Mouse (Mus musculus) bone marrow, adult 2 months (tissue): ENCODE measurements around the gene Pafah1b1. TPM values are rescaled to one million over a fixed set of nuclear protein-coding genes. Genes with fewer than 3 reads are reported as not detected.

ENCODE experiments used
- H3K27ac ChIP-seq: fragments of 200-500 bp; 2 replicates; pipeline ENCODE4 v1.5.1; 2012; ENCODE audit warnings: low read depth, mild to moderate bottlenecking, control low read depth, inconsistent platforms, low read length; ENCODE audit not compliant: control insufficient read depth, poor library complexity, insufficient read depth
- H3K4me1 ChIP-seq: fragments of 200-500 bp; 2 replicates; pipeline ENCODE4 v1.6.1; 2011; ENCODE audit warnings: low read length; ENCODE audit not compliant: control insufficient read depth, insufficient read depth
- H3K4me3 ChIP-seq: fragments of 200-500 bp; replicated peaks from 2 replicates; pipeline ENCODE3; 2011; ENCODE audit warnings: mild to moderate bottlenecking, low read depth, low read length, control low read depth; ENCODE audit not compliant: control insufficient read depth
- CTCF ChIP-seq: fragments of 200-500 bp; IDR thresholded peaks from 2 replicates; pipeline ENCODE4 v1.5.1; 2011; ENCODE audit warnings: low read length, control low read depth; ENCODE audit not compliant: control insufficient read depth, insufficient read depth
- POLR2A ChIP-seq: fragments of 200-500 bp; IDR thresholded peaks from 2 replicates; pipeline ENCODE4 v1.6.1; 2011; ENCODE audit warnings: low read depth, mild to moderate bottlenecking, control low read depth, low read length, borderline replicate concordance; ENCODE audit not compliant: control insufficient read depth
- WGBS: fragments of 180-500 bp; shearing (Covaris S2); methylation state at CpG from one replicate; pipeline ENCODE4 v1.1.7; 2018; 5-methylcytosine and 5-hydroxymethylcytosine counted together
- polyA plus RNA-seq: library from polyadenylated mRNA; stranded (reverse); fragments of >200 nt; gene quantifications from 2 replicates; pipeline ENCODE4 v1.2.4, GENCODE M21; 2011; ENCODE audit warnings: low replicate concordance; ENCODE audit not compliant: missing spikeins, insufficient read depth, insufficient read length

The Pafah1b1 gene
- polyA plus RNA-seq, 1 experiment: 33.6 TPM

DNA sequence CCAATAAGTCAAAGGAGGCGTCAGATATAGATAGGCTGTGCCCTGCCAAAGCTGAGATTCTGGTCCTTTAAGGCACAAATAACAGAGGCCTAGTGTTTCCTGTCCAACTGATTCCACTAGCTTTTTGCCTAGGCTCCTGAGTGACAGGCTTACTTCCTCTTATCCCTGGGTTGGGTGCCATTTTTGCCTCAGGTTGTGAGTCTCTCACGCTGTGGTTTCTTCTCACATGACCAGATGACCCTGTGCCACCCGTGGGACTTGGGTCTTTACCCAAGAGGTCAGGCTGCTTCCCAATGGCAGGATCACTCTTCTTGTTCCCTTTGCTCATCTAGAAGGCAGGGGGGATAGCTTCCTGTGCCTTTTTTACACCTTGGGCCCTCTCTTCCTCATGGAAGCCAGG, 60.2 kb downstream of the Pafah1b1 start:
- no peak overlapping the region for H3K4me3 ChIP-seq
- no peaks in the 10 kb centered on the region for H3K4me1 ChIP-seq
- no peak overlapping the region for H3K27ac ChIP-seq
- whole genome bisulfite sequencing: 34% methylated on average over 3 of the region's 3 CpGs
- TF ChIP-seq CTCF (no peak), POLR2A (no peak)

GRCm38 (mm10) chr11:74662221-74662620, 62.2 kb downstream of the Pafah1b1 start:
- Histone ChIP-seq H3K4me1 (no peaks in the 10 kb centered on the region), H3K4me3 (no peak overlapping the region), H3K27ac (no peak overlapping the region)
- no peak for TF ChIP-seq POLR2A
- TF ChIP-seq CTCF: no peak
- WGBS: 78% methylated on average over 6 of the region's 6 CpGs

GRCm38 (mm10) chr11:74661641-74662040, 62.8 kb downstream of the Pafah1b1 start:
- no peaks in the 10 kb centered on the region for H3K4me1 ChIP-seq
- H3K27ac ChIP-seq: no peak overlapping the region
- no peak overlapping the region for H3K4me3 ChIP-seq
- WGBS: 60% methylated on average over 19 of the region's 19 CpGs
- TF ChIP-seq CTCF (no peak), POLR2A (no peak)

GRCm38 (mm10) chr11:74660336-74660735, 64.1 kb downstream of the Pafah1b1 start:
- no peak overlapping the region for H3K4me3 ChIP-seq
- no peak overlapping the region for H3K27ac ChIP-seq
- WGBS: 88% methylated on average over 13 of the region's 13 CpGs
- TF ChIP-seq CTCF (no peak), POLR2A (no peak)
- no peaks in the 10 kb centered on the region for H3K4me1 ChIP-seq

- 65% methylated on average over 3 of the region's 3 CpGs for WGBS
- Histone ChIP-seq H3K4me3 (no peak overlapping the region), H3K4me1 (no peaks in the 10 kb centered on the region), H3K27ac (no peak overlapping the region)
- TF ChIP-seq CTCF (no peak), POLR2A (no peak)
Measured at GRCm38 (mm10) chr11:74655941-74656340, 68.5 kb downstream of the Pafah1b1 start.

GRCm38 (mm10) chr11:74653385-74653784, 71.1 kb downstream of the Pafah1b1 start:
- Histone ChIP-seq H3K4me3 (no peak overlapping the region), H3K27ac (no peak overlapping the region), H3K4me1 (peaks cover 1% of the 10 kb centered on the region)
- TF ChIP-seq POLR2A: no peak
- no peak for TF ChIP-seq CTCF
- WGBS: 85% methylated on average over 6 of the region's 6 CpGs

- Histone ChIP-seq H3K27ac (no peak overlapping the region), H3K4me3 (no peak overlapping the region), H3K4me1 (peaks cover 1% of the 10 kb centered on the region)
- 69% methylated on average over 4 of the region's 4 CpGs for WGBS
- TF ChIP-seq CTCF (no peak), POLR2A (no peak)
Measured at GRCm38 (mm10) chr11:74652791-74653191, 71.7 kb downstream of the Pafah1b1 start.

- Histone ChIP-seq H3K27ac (no peak overlapping the region), H3K4me1 (peaks cover 1% of the 10 kb centered on the region), H3K4me3 (no peak overlapping the region)
- no peak for TF ChIP-seq POLR2A
- TF ChIP-seq CTCF: no peak
- WGBS: 60% methylated on average over 4 of the region's 4 CpGs
Measured at GRCm38 (mm10) chr11:74650576-74651100, 73.8 kb downstream of the Pafah1b1 start.
